Mouse (Mus musculus): ENCODE measurements around the gene Zcchc2. TPM values are rescaled to one million over a fixed set of nuclear protein-coding genes. Genes with fewer than 3 reads are reported as not detected.

Zcchc2 gene
- polyA plus RNA-seq, 1 experiment: 8.1 TPM

- Histone ChIP-seq H3K4me3 (replicated peaks; ENCODE audit: control insufficient read depth, low read depth, low read length) (no peak overlapping the region), H3K27ac (ENCODE audit: control insufficient read depth, insufficient read depth, low read depth, low read length, poor library complexity) (no peak overlapping the region), H3K4me1 (ENCODE audit: control insufficient read depth, insufficient read depth, low read length) (peaks cover under 1% of the 10 kb centered on the region; the same call in 1 of the 2 replicates)
- TF ChIP-seq POLR2A (IDR thresholded peaks at IDR 0.05; ENCODE audit: borderline replicate concordance, control insufficient read depth, low read depth, low read length) (no peak), CTCF (IDR thresholded peaks at IDR 0.05; ENCODE audit: control insufficient read depth, insufficient read depth, low read length) (no peak)
- 86% methylated on average over 2 of the region's 2 CpGs for WGBS
These were observed 23.6 kb downstream of the Zcchc2 start for GRCm38 (mm10) chr1:106013759-106014158.

- WGBS: 69% methylated on average over 6 of the region's 6 CpGs
- peaks cover 2% of the 10 kb centered on the region; the same call in 1 of the 2 replicates for H3K4me1 ChIP-seq (ENCODE audit: control insufficient read depth, insufficient read depth, low read length)
- H3K4me3 ChIP-seq (replicated peaks; ENCODE audit: control insufficient read depth, low read depth, low read length): no peak overlapping the region
- no peak for TF ChIP-seq CTCF (IDR thresholded peaks at IDR 0.05; ENCODE audit: control insufficient read depth, insufficient read depth, low read length)
- TF ChIP-seq POLR2A (IDR thresholded peaks at IDR 0.05; ENCODE audit: borderline replicate concordance, control insufficient read depth, low read depth, low read length): no peak
- no peak overlapping the region for H3K27ac ChIP-seq (ENCODE audit: control insufficient read depth, insufficient read depth, low read depth, low read length, poor library complexity)
These were observed 26.1 kb downstream of the Zcchc2 start for GRCm38 (mm10) chr1:106016262-106016661.

DNA sequence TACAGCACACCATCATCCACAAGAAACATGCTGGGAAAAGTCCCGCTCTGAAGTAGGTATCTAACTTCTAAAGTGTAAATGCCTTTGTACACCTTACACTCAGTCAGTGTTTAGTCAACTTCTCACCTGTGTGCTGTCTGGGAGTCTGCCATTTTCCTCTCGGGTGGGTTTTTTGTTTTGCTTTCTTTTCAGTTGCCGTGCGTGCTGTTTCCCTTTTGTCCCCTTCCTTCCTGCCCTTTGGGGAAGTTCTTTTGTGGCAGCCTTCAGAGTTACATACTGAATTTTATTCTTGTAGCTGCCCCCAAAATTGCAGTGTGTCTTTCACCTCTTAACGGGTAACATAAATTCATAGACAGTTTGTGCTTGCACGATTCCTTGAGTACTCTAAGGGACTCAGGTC is 29.6 kb downstream of the Zcchc2 start:
- Histone ChIP-seq H3K27ac (ENCODE audit: control insufficient read depth, insufficient read depth, low read depth, low read length, poor library complexity) (peak overlapping the region; percentile 24; the same call in 1 of the 2 replicates), H3K4me3 (replicated peaks; ENCODE audit: control insufficient read depth, low read depth, low read length) (no peak overlapping the region), H3K4me1 (ENCODE audit: control insufficient read depth, insufficient read depth, low read length) (peaks cover 2% of the 10 kb centered on the region; the same call in 1 of the 2 replicates)
- WGBS: 16% methylated on average over 6 of the region's 6 CpGs
- TF ChIP-seq CTCF (IDR thresholded peaks at IDR 0.05; ENCODE audit: control insufficient read depth, insufficient read depth, low read length): no peak
- TF ChIP-seq POLR2A (IDR thresholded peaks at IDR 0.05; ENCODE audit: borderline replicate concordance, control insufficient read depth, low read depth, low read length): no peak

DNA sequence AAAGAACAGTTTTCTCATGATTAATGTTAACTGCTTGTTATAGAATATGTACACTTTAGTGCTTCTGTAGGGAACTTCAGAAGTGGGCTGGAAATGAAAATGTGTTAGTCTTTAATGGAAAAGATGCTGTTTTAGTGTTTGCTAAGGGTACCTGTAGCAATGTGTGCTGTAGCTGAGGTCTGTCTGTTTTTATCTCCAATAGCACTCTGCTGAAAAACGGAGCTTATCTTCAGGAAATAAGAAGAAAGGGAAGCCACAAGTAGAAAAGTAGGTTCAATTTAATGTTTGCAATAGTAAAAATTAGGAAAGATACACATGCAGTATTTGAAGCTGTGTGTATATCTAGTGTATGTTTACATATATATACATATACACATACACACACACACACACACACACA is 32.8 kb downstream of the Zcchc2 start:
- WGBS: 34% methylated on average over 1 of the region's 1 CpGs
- H3K4me3 ChIP-seq (replicated peaks; ENCODE audit: control insufficient read depth, low read depth, low read length): no peak overlapping the region
- TF ChIP-seq POLR2A (IDR thresholded peaks at IDR 0.05; ENCODE audit: borderline replicate concordance, control insufficient read depth, low read depth, low read length): no peak
- no peak for TF ChIP-seq CTCF (IDR thresholded peaks at IDR 0.05; ENCODE audit: control insufficient read depth, insufficient read depth, low read length)
- no peak overlapping the region for H3K27ac ChIP-seq (ENCODE audit: control insufficient read depth, insufficient read depth, low read depth, low read length, poor library complexity)
- peaks cover 2% of the 10 kb centered on the region; the same call in 1 of the 2 replicates for H3K4me1 ChIP-seq (ENCODE audit: control insufficient read depth, insufficient read depth, low read length)

GRCm38 (mm10) chr1:106024254-106024653 is 34.0 kb downstream of the Zcchc2 start:
- WGBS: 84% methylated on average over 2 of the region's 2 CpGs
- Histone ChIP-seq H3K27ac (ENCODE audit: control insufficient read depth, insufficient read depth, low read depth, low read length, poor library complexity) (no peak overlapping the region), H3K4me3 (replicated peaks; ENCODE audit: control insufficient read depth, low read depth, low read length) (no peak overlapping the region), H3K4me1 (ENCODE audit: control insufficient read depth, insufficient read depth, low read length) (no peaks in the 10 kb centered on the region; the same call in 1 of the 2 replicates)
- no peak for TF ChIP-seq CTCF (IDR thresholded peaks at IDR 0.05; ENCODE audit: control insufficient read depth, insufficient read depth, low read length)
- TF ChIP-seq POLR2A (IDR thresholded peaks at IDR 0.05; ENCODE audit: borderline replicate concordance, control insufficient read depth, low read depth, low read length): no peak

DNA sequence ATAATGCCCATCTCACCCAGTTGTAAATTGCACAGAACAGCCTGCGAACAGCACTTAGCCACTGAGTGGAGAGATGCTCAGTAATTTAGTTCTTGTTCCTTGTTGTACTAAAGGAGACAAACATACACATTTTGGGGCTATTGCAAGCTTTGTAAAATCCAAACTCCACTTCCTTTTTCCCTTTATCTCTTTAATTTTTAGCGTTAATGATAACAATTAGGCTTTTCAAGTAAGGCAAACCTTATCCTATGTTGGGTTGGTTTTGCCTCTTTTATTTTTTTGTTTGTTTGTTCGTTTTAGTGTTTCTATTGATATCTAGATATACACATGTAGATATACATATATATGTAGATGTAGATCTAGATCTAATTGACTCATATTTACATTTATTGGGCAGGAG is 34.6 kb downstream of the Zcchc2 start:
- no peak for TF ChIP-seq POLR2A (IDR thresholded peaks at IDR 0.05; ENCODE audit: borderline replicate concordance, control insufficient read depth, low read depth, low read length)
- no peak for TF ChIP-seq CTCF (IDR thresholded peaks at IDR 0.05; ENCODE audit: control insufficient read depth, insufficient read depth, low read length)
- WGBS: 74% methylated on average over 3 of the region's 3 CpGs
- H3K4me3 ChIP-seq (replicated peaks; ENCODE audit: control insufficient read depth, low read depth, low read length): no peak overlapping the region

DNA sequence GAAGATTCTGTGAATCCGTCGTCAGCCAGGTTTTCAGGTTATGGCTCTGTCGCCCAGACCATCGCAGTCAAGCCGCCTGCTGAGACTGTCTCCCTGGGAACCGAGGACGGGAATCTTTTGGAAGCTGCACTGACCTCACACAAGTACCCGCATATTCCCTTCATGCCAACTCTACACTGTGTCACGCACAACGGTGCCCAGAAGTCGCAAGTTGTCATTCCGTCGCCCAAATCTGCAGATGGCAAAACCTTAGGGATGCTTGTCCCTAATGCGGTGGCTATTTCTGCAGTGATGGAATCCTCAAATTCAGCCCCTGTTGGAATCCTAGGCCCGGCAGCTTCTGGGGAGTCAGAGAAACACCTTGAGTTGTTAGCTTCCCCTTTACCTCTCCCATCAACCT is 39.6 kb downstream of the Zcchc2 start:
- H3K4me1 ChIP-seq (ENCODE audit: control insufficient read depth, insufficient read depth, low read length): peaks cover 11% of the 10 kb centered on the region
- WGBS: 91% methylated on average over 15 of the region's 15 CpGs
- H3K27ac ChIP-seq (ENCODE audit: control insufficient read depth, insufficient read depth, low read depth, low read length, poor library complexity): peak overlapping the region; percentile 17; the same call in 1 of the 2 replicates
- no peak overlapping the region for H3K4me3 ChIP-seq (replicated peaks; ENCODE audit: control insufficient read depth, low read depth, low read length)
- TF ChIP-seq CTCF (IDR thresholded peaks at IDR 0.05; ENCODE audit: control insufficient read depth, insufficient read depth, low read length): no peak
- no peak for TF ChIP-seq POLR2A (IDR thresholded peaks at IDR 0.05; ENCODE audit: borderline replicate concordance, control insufficient read depth, low read depth, low read length)

More for the DNA sequence above, 34.6 kb downstream of the Zcchc2 start:
- peaks cover 2% of the 10 kb centered on the region; the same call in 1 of the 2 replicates for H3K4me1 ChIP-seq (ENCODE audit: control insufficient read depth, insufficient read depth, low read length)
- H3K27ac ChIP-seq (ENCODE audit: control insufficient read depth, insufficient read depth, low read depth, low read length, poor library complexity): no peak overlapping the region

- 23% methylated on average over 10 of the region's 10 CpGs for WGBS
- Histone ChIP-seq H3K4me3 (replicated peaks; ENCODE audit: control insufficient read depth, low read depth, low read length) (no peak overlapping the region), H3K4me1 (ENCODE audit: control insufficient read depth, insufficient read depth, low read length) (peaks cover 11% of the 10 kb centered on the region), H3K27ac (ENCODE audit: control insufficient read depth, insufficient read depth, low read depth, low read length, poor library complexity) (peak overlapping the region; percentile 17; the same call in 1 of the 2 replicates)
- TF ChIP-seq POLR2A (IDR thresholded peaks at IDR 0.05; ENCODE audit: borderline replicate concordance, control insufficient read depth, low read depth, low read length) (0 out of 2 replicates have a peak, but pooled peaks have one; percentile 25), CTCF (IDR thresholded peaks at IDR 0.05; ENCODE audit: control insufficient read depth, insufficient read depth, low read length) (no peak)
These were observed 40.1 kb downstream of the Zcchc2 start for GRCm38 (mm10) chr1:106030331-106030730.

DNA sequence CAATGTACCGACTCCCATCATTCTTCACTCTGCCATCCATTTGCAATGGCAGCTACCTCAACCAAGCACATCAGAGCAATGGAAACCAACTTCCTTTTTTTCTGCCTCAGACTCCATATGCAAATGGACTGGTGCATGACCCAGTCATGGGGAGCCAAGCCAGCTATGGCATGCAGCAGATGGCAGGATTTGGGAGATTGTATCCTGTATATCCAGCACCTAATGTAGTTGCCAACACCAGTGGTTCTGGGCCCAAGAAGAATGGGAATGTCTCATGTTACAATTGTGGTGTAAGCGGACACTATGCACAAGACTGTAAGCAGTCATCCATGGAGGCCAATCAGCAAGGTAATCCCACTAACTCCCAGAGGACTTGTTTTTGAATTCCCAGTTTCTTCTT is 40.7 kb downstream of the Zcchc2 start:
- TF ChIP-seq CTCF (IDR thresholded peaks at IDR 0.05; ENCODE audit: control insufficient read depth, insufficient read depth, low read length): no peak
- TF ChIP-seq POLR2A (IDR thresholded peaks at IDR 0.05; ENCODE audit: borderline replicate concordance, control insufficient read depth, low read depth, low read length): no peak
- Histone ChIP-seq H3K4me1 (ENCODE audit: control insufficient read depth, insufficient read depth, low read length) (peaks cover 11% of the 10 kb centered on the region), H3K27ac (ENCODE audit: control insufficient read depth, insufficient read depth, low read depth, low read length, poor library complexity) (no peak overlapping the region), H3K4me3 (replicated peaks; ENCODE audit: control insufficient read depth, low read depth, low read length) (no peak overlapping the region)
- WGBS: 91% methylated on average over 2 of the region's 2 CpGs
